Mouse (Mus musculus): ENCODE data around the gene Mrgprb1. TPM values are rescaled to one million over a fixed set of nuclear protein-coding genes. Genes with fewer than 3 reads are reported as not detected.
"Not testable (repeated sequence)": the region's sequence is repeated elsewhere in the genome, so short reads cannot be mapped to it uniquely, and the experiment has no call there.

Gene Mrgprb1
- not detected in 2 replicates for polyA plus RNA-seq (2016; fragmentation: Nextera tagmentation; extraction: Ambion mirVana)

DNA sequence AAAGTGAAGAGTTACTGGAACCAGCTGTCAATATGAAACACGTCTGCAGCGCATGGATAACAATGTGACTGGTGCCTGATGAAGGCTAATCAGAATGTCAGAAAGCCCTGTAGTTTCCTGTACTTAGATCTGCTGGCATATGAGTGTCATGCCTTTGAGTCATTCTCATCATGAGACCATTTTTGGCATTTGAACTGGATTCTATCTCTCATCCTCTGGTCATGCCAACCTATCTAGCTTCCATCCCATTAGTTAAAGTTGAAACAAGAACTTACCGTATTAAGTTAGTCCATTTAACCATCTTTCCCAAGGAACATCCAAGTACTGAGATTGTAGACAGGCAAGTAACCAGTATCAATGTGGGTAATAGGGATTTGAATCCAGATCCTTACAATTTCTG, at the start of gene Mrgprb1:
Gene Mrgprb1 (minus strand): TSS at position 101 of the 400 bp plus-strand sequence.
- 56% methylated on average over 3 of the region's 3 CpGs for whole genome bisulfite sequencing (ENCODE audit: insufficient replicate concordance)

DNA sequence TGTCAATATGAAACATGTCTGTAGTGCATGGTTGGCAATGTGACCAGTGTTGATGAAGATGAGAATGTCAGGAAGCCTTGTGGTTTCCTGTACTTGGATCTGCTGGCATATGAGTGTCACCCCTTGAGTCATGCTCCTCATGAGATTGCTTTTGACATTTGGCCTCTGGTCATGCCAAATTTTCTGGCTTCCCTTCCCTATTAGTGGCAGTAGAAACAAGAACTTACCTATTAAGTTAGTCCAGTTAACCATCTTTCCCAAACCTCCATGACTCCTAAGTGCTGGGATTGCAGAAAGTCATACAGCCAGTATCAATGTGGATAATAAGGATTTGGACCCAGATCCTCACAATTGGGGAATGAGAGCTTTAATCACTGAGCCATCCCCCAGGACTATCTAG, 43.1 kb upstream of the Mrgprb1 start, which contains the start of gene Mrgprx2:
Gene Mrgprx2 (minus strand): TSS at position 101 of the 400 bp plus-strand sequence.
- no peak for ATAC-seq
- H3K27ac ChIP-seq: no peak within 1 kb of the TSS
- H3K4me1 ChIP-seq: no peaks in the 10 kb centered on the region
- H3K36me3 ChIP-seq: no peaks in the 10 kb centered on the region
- no peak within 1 kb of the TSS for H3K4me3 ChIP-seq
- H3K9me3 ChIP-seq (replicated peaks): 0 out of 2 replicates have a peak, but pooled peaks cover 7% of the 10 kb centered on the region
- H3K4me2 ChIP-seq: no peak within 1 kb of the TSS
- H3K27me3 ChIP-seq (replicated peaks): no peaks in the 10 kb centered on the region
- no peak within 1 kb of the TSS for H3K9ac ChIP-seq

More for the DNA sequence above, at the start of gene Mrgprb1:
- ATAC-seq: no peak
- Histone ChIP-seq H3K4me1 (no peaks in the 10 kb centered on the region), H3K36me3 (no peaks in the 10 kb centered on the region), H3K4me3 (no peak within 1 kb of the TSS), H3K9me3 (replicated peaks) (peaks cover 6% of the 10 kb centered on the region; the same call in 1 of the 2 replicates), H3K27ac (no peak within 1 kb of the TSS), H3K4me2 (no peak within 1 kb of the TSS), H3K9ac (no peak within 1 kb of the TSS), H3K27me3 (replicated peaks) (no peaks in the 10 kb centered on the region)

DNA sequence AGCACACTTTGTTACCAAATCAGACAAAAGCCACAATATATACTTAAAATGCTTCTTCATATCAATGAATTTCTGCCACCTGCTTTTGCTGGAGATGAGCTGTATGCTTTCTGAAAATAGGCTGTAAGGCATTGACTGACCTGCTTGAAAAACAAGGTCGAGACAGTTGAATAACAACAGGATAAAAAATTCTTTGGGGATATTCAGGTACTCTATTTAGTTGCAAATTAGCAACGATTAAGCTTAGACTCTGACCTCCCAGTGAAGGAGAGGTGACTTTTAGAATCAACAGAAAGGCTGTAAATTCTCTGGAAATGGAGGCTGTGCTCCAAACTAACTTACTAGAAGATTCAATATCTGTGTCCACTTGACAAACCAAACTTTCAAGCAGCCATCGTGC, 19.6 kb downstream of the Mrgprb1 start:
- H3K27me3 ChIP-seq (replicated peaks): no peaks in the 10 kb centered on the region
- 36% methylated on average over 3 of the region's 3 CpGs for WGBS (ENCODE audit: insufficient replicate concordance)
- no peak overlapping the region for H3K4me2 ChIP-seq
- H3K4me3 ChIP-seq: no peak overlapping the region
- no peaks in the 10 kb centered on the region for H3K36me3 ChIP-seq
- H3K9me3 ChIP-seq (replicated peaks): 0 out of 2 replicates have a peak, but pooled peaks cover 11% of the 10 kb centered on the region
- no peak for ATAC-seq
- H3K4me1 ChIP-seq: no peaks in the 10 kb centered on the region
- H3K27ac ChIP-seq: no peak overlapping the region
- no peak overlapping the region for H3K9ac ChIP-seq

DNA sequence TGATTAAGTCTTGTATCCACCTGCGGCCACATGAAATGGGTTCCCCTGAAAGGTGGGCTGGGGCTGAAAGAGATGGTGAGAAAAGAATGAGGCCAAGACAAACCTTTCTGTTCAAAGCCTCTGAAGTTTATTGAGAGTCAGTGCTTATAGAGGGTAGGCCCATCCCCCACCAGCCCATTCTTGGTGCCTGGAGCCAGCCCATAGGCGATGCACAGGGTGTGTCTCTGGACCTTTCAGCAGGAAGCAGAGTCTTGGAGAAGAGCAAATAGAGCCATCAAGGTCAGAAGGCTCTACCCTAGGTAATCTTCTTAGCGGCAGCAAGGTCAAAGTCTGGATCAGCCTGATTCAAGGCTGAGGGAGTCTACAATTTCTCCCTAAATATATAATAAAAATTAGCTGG, 20.2 kb downstream of the Mrgprb1 start:
- H3K4me1 ChIP-seq; H3K36me3 ChIP-seq; ATAC-seq; H3K9ac ChIP-seq; H3K4me2 ChIP-seq; H3K4me3 ChIP-seq; H3K27me3 ChIP-seq (replicated peaks); H3K27ac ChIP-seq: not testable (repeated sequence)
- 53% methylated on average over 3 of the region's 3 CpGs for WGBS (ENCODE audit: insufficient replicate concordance)
- 0 out of 2 replicates have a peak, but pooled peaks cover 11% of the 10 kb centered on the region for H3K9me3 ChIP-seq (replicated peaks)

Other genes with a start within 250 kb of the Mrgprb1 start
- not detected in 2 replicates for gene Mrgprb8, start 67.8 kb downstream of the Mrgprb1 start, polyA plus RNA-seq (2016; fragmentation: Nextera tagmentation; extraction: Ambion mirVana)
- gene Mrgprx2, start 43.0 kb upstream of the Mrgprb1 start, polyA plus RNA-seq (2016; fragmentation: Nextera tagmentation; extraction: Ambion mirVana): not detected in 2 replicates
- gene Mrgprb2, start 101.7 kb upstream of the Mrgprb1 start, polyA plus RNA-seq (2016; fragmentation: Nextera tagmentation; extraction: Ambion mirVana): not detected in 2 replicates
- not detected in 2 replicates for gene Mrgprb3, start 187.5 kb upstream of the Mrgprb1 start, polyA plus RNA-seq (2016; fragmentation: Nextera tagmentation; extraction: Ambion mirVana)

Measured in liver, embryonic 12.5 days (tissue).